Mouse (Mus musculus): Measurements from ENCODE around the gene Emc7. TPM values are rescaled to one million over a fixed set of nuclear protein-coding genes. Genes with fewer than 3 reads are reported as not detected.

Emc7 gene
- polyA plus RNA-seq, 1 experiment from 2014 or later, result 17.5 TPM

GRCm38 (mm10) chr2:112482533-112483333, 27.9 kb downstream of the Emc7 start:
- no peak for ATAC-seq (replicated peaks; ENCODE audit: low FRiP score, low TSS enrichment, low read depth)
- 71% methylated on average over 5 of the region's 5 CpGs for WGBS

GRCm38 (mm10) chr2:112483334-112483651, 28.5 kb downstream of the Emc7 start:
- Histone ChIP-seq H3K9ac (ENCODE audit: low read length) (no peak overlapping the region), H3K36me3 (ENCODE audit: control insufficient read depth, insufficient read depth, low read length) (no peaks in the 10 kb centered on the region), H3K4me3 (ENCODE audit: low read depth, low read length) (no peak overlapping the region), H3K27ac (ENCODE audit: low read depth) (no peak overlapping the region), H3K4me2 (ENCODE audit: low read length) (no peak overlapping the region), H3K4me1 (replicated peaks; ENCODE audit: control insufficient read depth, insufficient read depth, low read length) (0 out of 2 replicates have a peak, but pooled peaks cover 2% of the 10 kb centered on the region), H3K9me3 (ENCODE audit: control insufficient read depth, low read length) (no peaks in the 10 kb centered on the region), H3K27me3 (replicated peaks; ENCODE audit: control insufficient read depth, insufficient read depth, low read length) (no peaks in the 10 kb centered on the region)
- DNase-seq (ENCODE audit: low spot score) (no peak), ATAC-seq (replicated peaks; ENCODE audit: low FRiP score, low TSS enrichment, low read depth) (no peak)
- 74% methylated on average over 2 of the region's 2 CpGs for WGBS

More at GRCm38 (mm10) chr2:112482533-112483333, 27.9 kb downstream of the Emc7 start:
- no peaks in the 10 kb centered on the region for H3K36me3 ChIP-seq (ENCODE audit: control insufficient read depth, insufficient read depth, low read length)
- no peak overlapping the region for H3K9ac ChIP-seq (ENCODE audit: low read length)
- H3K4me3 ChIP-seq (ENCODE audit: low read depth, low read length), result no peak overlapping the region
- 0 out of 2 replicates have a peak, but pooled peaks cover 2% of the 10 kb centered on the region for H3K4me1 ChIP-seq (replicated peaks; ENCODE audit: control insufficient read depth, insufficient read depth, low read length)
- no peaks in the 10 kb centered on the region for H3K9me3 ChIP-seq (ENCODE audit: control insufficient read depth, low read length)
- H3K27me3 ChIP-seq (replicated peaks; ENCODE audit: control insufficient read depth, insufficient read depth, low read length), result no peaks in the 10 kb centered on the region
- H3K4me2 ChIP-seq (ENCODE audit: low read length), result no peak overlapping the region
- no peak for DNase-seq (ENCODE audit: low spot score)
- no peak overlapping the region for H3K27ac ChIP-seq (ENCODE audit: low read depth)

- H3K4me3 ChIP-seq (ENCODE audit: low read depth, low read length), result no peak overlapping the region
- no peak overlapping the region for H3K9ac ChIP-seq (ENCODE audit: low read length)
- H3K36me3 ChIP-seq (ENCODE audit: control insufficient read depth, insufficient read depth, low read length), result no peaks in the 10 kb centered on the region
- DNase-seq (ENCODE audit: low spot score) (no peak), ATAC-seq (replicated peaks; ENCODE audit: low FRiP score, low TSS enrichment, low read depth) (peak; percentile 47; the same call in 1 of the 2 replicates)
- H3K4me2 ChIP-seq (ENCODE audit: low read length), result no peak overlapping the region
- H3K27ac ChIP-seq (ENCODE audit: low read depth), result no peak overlapping the region
- H3K27me3 ChIP-seq (replicated peaks; ENCODE audit: control insufficient read depth, insufficient read depth, low read length), result no peaks in the 10 kb centered on the region
- H3K9me3 ChIP-seq (ENCODE audit: control insufficient read depth, low read length), result no peaks in the 10 kb centered on the region
- 0 out of 2 replicates have a peak, but pooled peaks cover 2% of the 10 kb centered on the region for H3K4me1 ChIP-seq (replicated peaks; ENCODE audit: control insufficient read depth, insufficient read depth, low read length)
- WGBS, result 62% methylated on average over 2 of the region's 2 CpGs
Observed at GRCm38 (mm10) chr2:112484886-112485285, 30.1 kb downstream of the Emc7 start.

- Histone ChIP-seq H3K4me3 (ENCODE audit: low read depth, low read length) (no peak overlapping the region), H3K9me3 (ENCODE audit: control insufficient read depth, low read length) (no peaks in the 10 kb centered on the region), H3K27ac (ENCODE audit: low read depth) (no peak overlapping the region), H3K9ac (ENCODE audit: low read length) (no peak overlapping the region), H3K4me2 (ENCODE audit: low read length) (no peak overlapping the region), H3K27me3 (replicated peaks; ENCODE audit: control insufficient read depth, insufficient read depth, low read length) (no peaks in the 10 kb centered on the region), H3K36me3 (ENCODE audit: control insufficient read depth, insufficient read depth, low read length) (no peaks in the 10 kb centered on the region), H3K4me1 (replicated peaks; ENCODE audit: control insufficient read depth, insufficient read depth, low read length) (peaks cover 9% of the 10 kb centered on the region; the same call in 1 of the 2 replicates)
- no peak for ATAC-seq (replicated peaks; ENCODE audit: low FRiP score, low TSS enrichment, low read depth)
- DNase-seq (ENCODE audit: low spot score), result no peak
- 86% methylated on average over 11 of the region's 11 CpGs for WGBS
Observed at GRCm38 (mm10) chr2:112490483-112491196, 35.8 kb downstream of the Emc7 start.

- no peaks in the 10 kb centered on the region for H3K27me3 ChIP-seq (replicated peaks; ENCODE audit: control insufficient read depth, insufficient read depth, low read length)
- WGBS, result 67% methylated on average over 5 of the region's 5 CpGs
- H3K4me3 ChIP-seq (ENCODE audit: low read depth, low read length), result no peak overlapping the region
- peaks cover 9% of the 10 kb centered on the region; the same call in 1 of the 2 replicates for H3K4me1 ChIP-seq (replicated peaks; ENCODE audit: control insufficient read depth, insufficient read depth, low read length)
- H3K9me3 ChIP-seq (ENCODE audit: control insufficient read depth, low read length), result no peaks in the 10 kb centered on the region
- ATAC-seq (replicated peaks; ENCODE audit: low FRiP score, low TSS enrichment, low read depth) (no peak), DNase-seq (ENCODE audit: low spot score) (no peak)
- no peaks in the 10 kb centered on the region for H3K36me3 ChIP-seq (ENCODE audit: control insufficient read depth, insufficient read depth, low read length)
- H3K27ac ChIP-seq (ENCODE audit: low read depth), result no peak overlapping the region
- H3K4me2 ChIP-seq (ENCODE audit: low read length), result peak overlapping the region; percentile 86; the same call in 1 of the 2 replicates
- peak overlapping the region; percentile 76; the same call in 1 of the 2 replicates for H3K9ac ChIP-seq (ENCODE audit: low read length)
Observed at GRCm38 (mm10) chr2:112491629-112492028, 36.8 kb downstream of the Emc7 start.

- Histone ChIP-seq H3K9me3 (ENCODE audit: control insufficient read depth, low read length) (no peaks in the 10 kb centered on the region), H3K4me3 (ENCODE audit: low read depth, low read length) (peak overlapping the region; percentile 48), H3K4me2 (ENCODE audit: low read length) (peak overlapping the region; percentile 86), H3K27me3 (replicated peaks; ENCODE audit: control insufficient read depth, insufficient read depth, low read length) (no peaks in the 10 kb centered on the region), H3K27ac (ENCODE audit: low read depth) (peak overlapping the region; percentile 98), H3K36me3 (ENCODE audit: control insufficient read depth, insufficient read depth, low read length) (no peaks in the 10 kb centered on the region), H3K9ac (ENCODE audit: low read length) (peak overlapping the region; percentile 76), H3K4me1 (replicated peaks; ENCODE audit: control insufficient read depth, insufficient read depth, low read length) (peaks cover 9% of the 10 kb centered on the region; the same call in 1 of the 2 replicates)
- no peak for DNase-seq (ENCODE audit: low spot score)
- ATAC-seq (replicated peaks; ENCODE audit: low FRiP score, low TSS enrichment, low read depth), result no peak; the same call in 1 of the 2 replicates
- 8% methylated on average over 9 of the region's 9 CpGs for WGBS
Observed at GRCm38 (mm10) chr2:112492431-112492855, 37.6 kb downstream of the Emc7 start.

GRCm38 (mm10) chr2:112492856-112493538, 38.2 kb downstream of the Emc7 start, which contains the start of gene Aven:
Gene Aven, plus strand, starts transcription at chr2:112492964.
- Histone ChIP-seq H3K4me1 (replicated peaks; ENCODE audit: control insufficient read depth, insufficient read depth, low read length) (peaks cover 9% of the 10 kb centered on the region; the same call in 1 of the 2 replicates), H3K27ac (ENCODE audit: low read depth) (peak within 1 kb of the TSS; percentile 98), H3K9me3 (ENCODE audit: control insufficient read depth, low read length) (no peaks in the 10 kb centered on the region), H3K4me3 (ENCODE audit: low read depth, low read length) (peak within 1 kb of the TSS; percentile 48), H3K4me2 (ENCODE audit: low read length) (peak within 1 kb of the TSS; percentile 86), H3K9ac (ENCODE audit: low read length) (peak within 1 kb of the TSS; percentile 76), H3K27me3 (replicated peaks; ENCODE audit: control insufficient read depth, insufficient read depth, low read length) (no peaks in the 10 kb centered on the region), H3K36me3 (ENCODE audit: control insufficient read depth, insufficient read depth, low read length) (no peaks in the 10 kb centered on the region)
- under 1% methylated on average over 78 of the region's 87 CpGs for WGBS
- ATAC-seq (replicated peaks; ENCODE audit: low FRiP score, low TSS enrichment, low read depth) (peak; percentile 95), DNase-seq (ENCODE audit: low spot score) (peak; percentile 91)
